Mouse (Mus musculus): ENCODE data around the gene Laptm5.
A peak's percentile ranks its signal among the peaks of the same experiment; 100 is the strongest.

Gene Laptm5

DNA sequence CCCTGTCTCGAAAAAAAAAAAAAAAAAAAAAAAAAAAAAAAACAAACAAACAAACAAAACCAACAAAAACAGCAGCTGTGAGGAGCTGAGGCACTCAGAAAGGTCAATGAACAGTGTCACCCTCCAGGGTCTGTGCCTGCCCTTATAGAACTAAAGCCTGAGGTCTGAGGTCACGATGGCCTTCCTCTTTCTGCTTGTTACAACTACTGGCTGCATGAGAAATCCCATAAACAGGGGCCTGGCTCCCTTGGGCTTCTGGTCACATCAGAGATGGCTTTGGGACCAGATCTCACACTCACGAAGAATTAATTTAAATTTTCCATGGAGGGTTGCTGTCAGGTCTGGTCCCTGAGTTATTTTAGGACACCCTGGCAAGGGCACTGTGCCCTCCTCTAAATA is 13.5 kb upstream of the Laptm5 start:
- no peak for DNase-seq (ENCODE audit: low spot score)

DNA sequence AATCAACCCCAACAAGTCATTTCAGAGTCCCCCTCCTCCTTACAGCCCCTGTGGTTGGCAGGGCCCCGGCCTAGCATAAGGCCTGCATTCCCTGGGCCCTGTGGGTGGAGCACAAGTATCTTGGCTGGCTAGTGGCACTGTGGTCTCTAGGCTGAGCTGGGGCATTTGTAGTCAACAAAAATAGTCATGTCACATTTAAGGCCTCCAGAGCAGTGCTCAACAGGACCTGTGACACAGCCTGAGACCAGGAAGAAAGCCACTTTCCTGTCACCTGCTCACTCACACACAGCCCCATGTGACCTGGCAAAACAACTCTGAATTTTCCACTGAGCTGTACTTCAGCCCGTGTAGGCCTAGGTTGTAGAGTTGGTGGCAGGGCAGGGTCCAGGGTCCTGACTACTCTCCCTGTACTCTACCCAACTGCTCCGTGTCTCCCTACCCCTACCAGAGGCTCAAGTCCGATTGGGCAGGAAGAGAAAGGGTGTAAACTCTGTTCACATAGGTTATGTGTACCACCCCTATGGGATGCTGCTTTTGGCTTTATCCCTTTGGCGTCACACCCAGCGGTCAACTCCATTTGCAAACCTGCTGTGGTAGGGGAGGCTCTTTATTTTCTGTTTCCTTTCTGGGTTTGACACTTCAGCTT is 13.0 kb upstream of the Laptm5 start:
- no peak for DNase-seq (ENCODE audit: low spot score)

DNA sequence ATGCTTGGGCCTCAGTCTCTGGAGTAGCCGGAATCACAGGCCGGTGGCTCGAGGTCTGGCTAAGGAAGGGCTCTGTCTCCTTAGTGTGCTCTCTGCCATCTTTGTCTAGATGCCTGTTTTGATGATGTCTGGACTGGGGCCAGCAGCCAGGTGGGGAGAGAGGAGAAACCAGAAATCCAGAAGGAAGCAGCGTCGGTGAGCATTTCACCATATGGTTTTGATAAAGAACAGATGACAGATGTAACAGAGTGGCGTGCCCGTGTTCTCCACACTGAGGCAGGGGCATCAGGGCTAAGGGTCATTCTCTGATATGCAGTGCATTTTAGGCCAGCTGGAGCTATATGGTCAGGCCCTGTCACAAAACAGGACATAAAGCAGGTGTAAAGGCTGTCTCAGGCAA is 12.2 kb upstream of the Laptm5 start:
- DNase-seq (ENCODE audit: low spot score), result peak; percentile 54

DNA sequence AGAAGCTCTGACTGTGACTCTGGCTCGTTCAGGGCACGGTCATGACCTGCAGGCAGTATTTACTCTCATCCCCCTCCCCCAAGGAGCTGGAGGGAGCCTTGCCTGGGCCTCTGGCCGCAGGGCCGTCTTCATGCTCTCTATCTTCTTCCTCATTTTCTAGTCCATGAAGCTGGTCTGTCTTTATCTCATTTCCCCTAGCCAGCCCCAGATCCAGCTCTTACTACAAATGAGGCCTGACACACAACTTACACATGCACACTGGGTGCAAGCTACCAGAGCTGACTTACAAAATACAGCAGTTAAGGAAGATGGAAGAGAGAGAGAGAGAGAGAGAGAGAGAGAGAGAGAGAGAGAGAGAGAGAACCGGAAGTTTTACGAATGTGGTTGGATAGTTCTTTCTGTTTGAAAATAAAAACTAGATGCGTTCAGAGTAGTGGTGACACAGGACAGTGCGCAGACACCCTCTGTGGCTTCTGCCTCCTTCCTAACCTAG is 10.6 kb upstream of the Laptm5 start:
- DNase-seq (ENCODE audit: low spot score), result peak; percentile 69

DNA sequence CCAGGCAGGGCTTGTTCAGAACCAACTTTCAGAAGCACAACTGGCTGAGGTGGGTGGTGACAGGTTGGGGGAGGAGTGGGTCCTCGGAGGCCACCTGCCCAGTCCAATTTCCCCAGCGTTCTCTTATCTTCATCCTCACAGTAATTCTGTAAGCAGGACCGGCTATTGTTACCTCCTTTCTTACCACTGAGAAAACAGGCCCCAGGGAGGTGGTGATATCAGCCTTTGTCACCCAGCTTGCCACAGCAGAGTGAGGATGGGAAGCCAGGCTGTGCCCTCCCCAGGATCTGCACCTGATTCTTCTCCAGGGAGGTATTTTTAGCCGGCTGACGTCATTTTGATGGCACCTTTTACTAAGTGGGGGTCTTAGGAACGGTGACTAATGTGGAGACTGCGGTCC is 7.9 kb upstream of the Laptm5 start:
- DNase-seq (ENCODE audit: low spot score), result no peak

DNA sequence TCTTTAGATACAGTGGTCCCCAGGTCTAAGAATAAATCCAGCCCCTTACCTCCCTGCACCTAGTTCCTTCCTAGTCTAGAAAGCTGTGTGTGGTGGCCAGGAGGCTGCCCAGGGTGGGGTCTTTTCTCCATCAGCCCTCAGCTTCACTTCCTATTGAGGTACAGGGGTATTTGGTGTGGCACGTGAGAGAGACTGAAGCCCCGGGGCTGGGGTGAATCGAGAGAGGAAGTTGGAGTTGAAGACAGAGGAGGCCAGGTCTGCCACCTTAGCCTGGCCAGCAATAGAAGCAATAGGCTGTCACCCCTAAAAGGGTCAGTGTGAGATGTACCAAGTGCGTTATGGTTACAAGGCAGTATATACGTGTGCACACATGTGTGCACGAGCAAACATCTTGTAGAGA is 7.0 kb upstream of the Laptm5 start:
- DNase-seq (ENCODE audit: low spot score), result no peak

DNA sequence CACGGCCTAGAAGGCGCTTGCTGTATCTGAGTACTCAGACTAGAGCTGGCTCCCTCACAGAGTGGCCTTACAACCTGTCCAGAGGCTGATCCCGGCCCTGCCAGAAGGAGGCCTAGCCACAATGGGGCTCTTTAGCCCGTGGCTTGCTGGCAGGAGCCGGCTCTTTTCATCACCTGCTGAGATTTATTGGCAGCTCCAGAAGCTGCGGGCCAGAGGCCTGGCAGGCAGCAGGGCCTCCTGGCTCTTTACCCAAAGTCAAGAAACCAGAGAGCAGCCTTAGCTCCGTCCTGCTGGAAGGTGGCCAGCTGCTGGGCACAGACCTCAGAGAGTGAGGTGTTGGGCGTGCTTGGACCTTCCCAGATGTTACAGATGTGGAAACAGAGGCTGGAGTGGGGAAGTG is 6.6 kb upstream of the Laptm5 start:
- no peak for DNase-seq (ENCODE audit: low spot score)

DNA sequence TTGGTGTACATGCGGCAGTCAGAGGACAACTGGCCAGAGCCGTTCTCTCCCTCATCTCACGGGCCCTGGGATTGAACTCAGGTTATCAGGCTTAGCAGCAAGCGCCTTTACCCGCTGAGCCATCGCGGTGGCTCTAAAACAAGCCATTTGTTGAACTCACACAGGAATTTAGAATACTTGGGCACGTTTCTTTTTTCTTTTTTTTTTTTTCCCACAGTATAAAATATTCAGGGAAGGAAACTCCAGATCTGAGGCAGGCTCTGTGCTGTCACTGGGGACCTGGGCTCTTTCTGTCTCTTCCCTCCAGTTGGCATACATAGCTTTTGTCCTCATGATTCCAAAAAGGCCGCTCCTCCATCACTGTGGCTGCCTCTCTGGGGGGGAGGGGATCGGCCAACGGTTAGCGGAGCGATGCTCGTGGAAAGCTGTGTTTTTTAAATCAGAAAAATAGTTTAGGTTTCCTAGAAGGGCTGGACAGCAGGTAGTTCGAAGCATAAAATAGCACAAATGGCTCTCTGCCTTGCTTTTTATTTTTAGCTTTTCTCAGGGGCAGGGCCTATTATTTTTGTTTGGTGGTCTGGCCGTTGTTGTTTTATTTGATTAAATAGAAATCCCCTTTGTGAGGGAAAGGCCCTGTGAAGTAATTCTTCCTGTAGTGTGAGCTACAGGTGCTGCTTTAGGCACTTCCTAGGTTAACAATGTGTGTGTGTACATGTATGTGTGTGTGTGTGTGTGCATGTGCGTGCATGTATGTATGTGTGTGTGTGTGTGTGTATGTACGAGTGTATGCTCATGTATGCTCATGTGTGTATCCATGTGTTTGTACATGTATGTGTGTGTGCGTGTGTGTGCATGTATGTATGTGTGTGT is 5.5 kb upstream of the Laptm5 start:
- DNase-seq (ENCODE audit: low spot score), result no peak

DNA sequence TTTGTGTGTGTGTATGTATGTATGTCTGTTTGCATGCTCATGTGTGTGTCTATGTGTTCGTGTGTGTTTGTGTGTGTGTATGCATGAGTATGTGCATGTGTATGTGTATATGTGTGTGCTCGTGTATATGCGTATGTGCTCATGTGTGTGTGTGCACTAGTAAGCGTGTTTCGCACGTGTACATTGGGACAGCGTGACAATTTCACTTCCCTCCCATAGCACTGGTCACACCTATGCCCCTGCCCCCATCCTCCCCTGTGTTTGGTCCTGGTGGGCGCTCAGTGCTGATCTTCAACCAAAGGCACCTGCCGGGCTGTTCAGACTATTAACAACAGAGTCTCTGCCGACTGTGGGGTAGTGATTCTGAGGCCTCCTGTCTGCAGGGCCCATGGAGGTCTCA is 4.8 kb upstream of the Laptm5 start:
- DNase-seq (ENCODE audit: low spot score), result no peak

DNA sequence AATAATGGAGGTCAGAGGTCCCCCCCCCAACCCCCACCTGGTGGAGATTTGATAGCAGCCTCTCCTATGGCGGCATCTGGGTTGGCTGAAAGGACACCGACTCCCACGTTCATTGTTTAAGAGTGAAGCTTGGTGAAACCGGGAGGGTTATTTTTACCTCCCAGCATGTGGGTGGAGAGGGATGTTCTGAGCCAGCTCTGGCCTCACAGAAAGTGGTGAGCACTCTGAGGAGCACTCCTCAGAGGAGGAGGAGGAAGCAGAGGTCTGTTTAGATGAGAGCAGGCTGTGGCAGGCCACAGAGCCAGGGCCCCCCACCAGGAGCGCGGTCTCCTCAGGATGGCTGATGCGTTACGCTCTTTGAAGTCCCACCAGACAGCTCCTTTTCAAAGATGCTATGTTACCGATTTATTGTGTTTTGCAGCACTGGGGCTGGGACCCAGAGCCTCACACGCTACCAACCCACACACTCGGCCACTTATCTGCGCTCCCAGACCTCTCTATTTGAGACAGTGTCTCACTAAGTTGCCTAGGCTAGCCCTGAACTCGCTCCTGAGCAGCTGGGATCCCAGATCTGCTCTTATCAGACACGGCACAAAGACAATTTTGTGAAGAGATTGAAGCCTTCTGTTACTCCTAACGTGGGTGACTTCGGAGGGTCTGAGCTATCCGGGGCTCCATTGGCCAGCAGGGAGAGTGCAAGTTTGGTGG is 3.6 kb upstream of the Laptm5 start:
- no peak for DNase-seq (ENCODE audit: low spot score)

DNA sequence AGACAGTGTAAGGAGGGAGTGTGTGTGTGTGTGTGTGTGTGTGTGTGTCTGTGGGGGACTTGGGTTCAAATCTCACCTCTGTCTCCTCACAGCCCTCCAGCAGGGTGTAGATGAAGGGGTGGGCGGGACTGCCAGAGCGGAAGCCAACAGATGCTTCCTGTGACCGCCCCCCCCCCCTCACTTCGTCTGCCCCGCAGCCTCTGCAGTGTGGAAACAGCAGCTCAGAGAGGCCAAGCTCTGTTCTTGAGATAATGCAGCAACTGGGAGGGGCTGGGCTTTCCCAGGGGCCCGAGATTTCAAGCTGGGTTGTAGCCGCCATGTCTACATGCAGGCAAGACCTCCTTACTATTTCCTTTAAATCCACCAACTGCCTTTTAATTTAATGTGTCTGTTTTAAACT is 2.3 kb upstream of the Laptm5 start:
- no peak for DNase-seq (ENCODE audit: low spot score)

DNA sequence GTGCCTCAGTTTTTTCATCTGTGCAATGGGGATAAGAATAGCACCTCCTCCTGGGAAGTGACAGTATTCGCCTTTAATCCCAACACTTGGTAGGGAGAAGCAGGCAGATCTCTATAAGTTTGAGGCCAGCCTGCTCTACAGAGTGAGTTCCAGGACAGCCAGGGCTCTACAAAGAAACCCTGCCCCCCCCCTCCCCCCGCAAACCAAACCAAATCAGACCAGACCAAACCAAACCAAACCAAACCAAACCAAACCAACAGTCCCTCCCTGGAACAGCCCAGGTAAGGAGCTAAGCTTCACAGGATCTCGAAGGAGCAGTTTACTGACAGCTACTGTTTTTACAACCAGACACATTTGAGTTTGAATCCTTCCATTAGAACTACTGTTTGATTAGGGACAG is 299 bp upstream of the Laptm5 start:
- DNase-seq (ENCODE audit: low spot score), result no peak

DNA sequence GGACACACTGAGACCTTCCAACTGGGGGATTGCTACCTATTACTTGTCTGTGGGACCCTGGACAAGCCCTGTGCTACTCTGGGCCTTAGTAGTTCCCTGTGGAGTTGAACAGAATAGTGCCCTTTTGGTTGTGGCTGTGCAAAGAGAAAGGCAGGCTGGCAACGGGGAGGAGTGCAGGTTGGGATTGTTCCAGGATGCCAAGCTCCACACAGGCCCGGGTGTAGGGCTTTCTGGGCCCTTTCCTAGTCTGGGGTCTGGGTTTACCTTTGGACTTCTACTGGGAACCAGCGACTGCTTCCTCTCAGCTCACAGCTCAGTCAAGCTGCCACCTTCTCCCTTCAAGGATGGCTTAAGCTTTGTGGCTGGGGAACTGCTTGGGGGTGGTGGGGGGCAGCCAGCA is 586 bp downstream of the Laptm5 start:
- no peak for DNase-seq (ENCODE audit: low spot score)

DNA sequence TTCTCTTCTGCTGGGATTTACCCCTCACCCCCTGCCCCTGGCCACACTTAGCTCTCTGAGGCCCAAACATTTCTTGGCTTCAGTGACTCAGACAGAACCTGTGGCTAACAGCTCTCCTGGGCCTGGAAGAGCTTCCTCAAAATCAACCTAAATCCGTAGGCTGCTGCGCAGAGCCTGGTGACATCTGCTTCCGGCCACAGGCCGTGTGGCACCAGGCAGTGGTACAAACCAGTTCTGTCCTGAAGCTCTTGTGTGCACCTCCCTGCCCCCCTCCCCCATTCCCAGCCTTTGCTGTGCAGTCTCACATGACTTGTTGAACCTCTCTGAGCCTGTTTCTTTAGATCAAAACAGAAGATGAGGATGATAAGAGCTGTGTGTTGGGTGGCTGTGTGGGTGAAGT is 1.1 kb downstream of the Laptm5 start:
- DNase-seq (ENCODE audit: low spot score), result no peak

DNA sequence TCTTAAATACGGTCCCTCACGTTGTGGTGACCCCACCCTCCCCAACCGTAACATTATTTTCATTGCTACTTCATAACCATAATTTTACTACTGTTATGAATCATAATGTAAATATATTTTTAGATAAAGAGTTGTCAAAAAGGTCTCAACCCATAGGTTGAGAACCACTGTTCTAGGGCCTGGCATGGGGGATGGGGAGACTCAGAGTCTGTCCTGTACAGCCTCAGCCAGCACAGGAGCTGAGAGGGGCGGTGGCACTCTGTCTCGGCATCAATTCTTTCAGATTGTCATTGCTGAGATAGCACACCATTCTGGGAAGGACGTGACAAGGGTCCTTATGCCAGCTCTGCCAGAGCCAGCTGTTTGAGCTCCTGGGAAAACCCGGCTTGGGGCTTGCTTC is 1.6 kb downstream of the Laptm5 start:
- DNase-seq (ENCODE audit: low spot score), result no peak

DNA sequence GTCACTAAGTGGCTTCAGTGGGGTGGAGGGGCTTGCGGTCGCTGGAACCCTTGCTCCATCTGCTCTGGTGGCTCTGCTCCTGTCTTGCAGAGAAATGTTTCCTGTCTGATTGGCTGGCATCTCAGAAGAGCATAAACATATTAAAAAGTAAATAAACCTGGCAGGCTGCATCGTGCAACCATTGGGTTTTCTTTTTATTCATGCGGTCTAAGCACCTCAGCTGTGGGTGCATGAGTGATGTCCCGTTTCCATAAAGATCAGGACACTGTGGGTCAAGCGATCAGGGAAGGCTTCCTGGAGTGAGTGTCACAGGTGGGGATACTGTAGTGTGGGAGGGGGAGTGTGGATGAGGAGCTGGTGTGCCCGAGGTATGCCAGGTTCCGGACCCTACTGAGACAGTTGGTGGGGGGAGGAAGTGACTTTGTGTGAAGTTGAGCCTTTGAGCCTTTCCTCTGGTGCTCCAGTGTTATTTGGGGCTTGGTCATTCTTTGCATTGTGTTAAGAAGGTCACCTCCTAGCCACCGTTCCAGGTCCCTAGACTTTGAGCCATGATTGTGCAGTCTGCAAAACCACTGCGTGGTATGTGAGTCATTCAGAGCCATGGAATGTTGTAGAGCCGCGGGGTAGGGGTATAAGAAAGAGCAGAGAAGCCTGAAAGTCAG is 2.2 kb downstream of the Laptm5 start:
- no peak for DNase-seq (ENCODE audit: low spot score)

DNA sequence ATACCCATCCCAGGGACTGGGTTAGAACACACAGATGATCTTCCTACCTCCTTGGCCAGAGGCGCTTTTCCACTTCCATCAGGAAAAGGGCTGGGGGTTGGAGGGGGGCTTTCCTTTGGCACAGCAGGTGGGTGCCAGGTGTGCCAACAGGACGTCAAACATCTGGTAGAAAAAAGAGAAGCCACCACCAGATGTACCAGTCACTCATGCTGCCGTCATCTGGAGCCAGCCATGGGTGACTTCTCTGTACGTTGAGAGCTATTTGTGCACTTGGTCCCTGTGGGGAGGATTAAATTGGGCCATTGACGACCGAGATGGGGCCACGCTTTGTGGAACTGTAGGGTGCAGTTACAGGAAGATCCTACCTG is 2.7 kb downstream of the Laptm5 start:
- DNase-seq (ENCODE audit: low spot score), result no peak

DNA sequence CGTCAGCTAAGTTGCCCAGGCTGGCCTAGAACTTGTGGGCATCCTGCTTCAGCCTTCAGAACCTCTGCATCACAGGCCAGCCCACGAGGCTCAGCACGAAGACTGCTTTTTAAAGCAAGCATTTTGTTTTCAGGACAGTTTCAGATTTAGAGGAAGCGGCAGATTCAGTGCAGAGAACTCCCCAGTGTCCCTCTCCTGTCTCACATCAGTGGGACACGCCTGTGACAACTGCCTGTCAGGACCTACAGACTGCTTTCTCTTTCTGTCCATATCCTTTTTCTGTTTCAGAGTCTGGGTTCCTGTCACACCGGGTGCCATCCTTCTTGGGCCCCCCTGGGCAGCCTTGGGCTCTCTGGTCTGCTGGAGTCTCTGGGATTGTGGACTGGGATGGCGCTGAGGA is 3.7 kb downstream of the Laptm5 start:
- no peak for DNase-seq (ENCODE audit: low spot score)

DNA sequence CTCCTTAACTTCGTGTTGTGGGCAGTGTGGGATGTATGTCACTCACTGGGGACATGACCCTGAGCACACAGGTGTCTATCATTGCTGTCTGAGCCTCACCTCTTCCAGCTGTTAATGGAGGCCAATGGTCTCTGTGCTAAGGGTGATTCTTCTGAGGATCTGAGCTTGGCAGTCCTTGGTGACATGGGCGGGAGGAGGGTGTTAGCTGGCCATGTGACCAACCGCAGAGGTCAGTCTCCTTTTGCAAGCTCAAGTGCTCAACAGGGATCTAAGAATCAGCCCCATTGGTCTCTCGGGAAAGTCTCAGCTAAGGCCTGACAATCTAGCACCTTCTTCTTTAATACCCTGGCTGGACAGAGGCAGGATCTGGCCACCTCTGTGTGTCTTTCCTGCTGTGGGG is 4.6 kb downstream of the Laptm5 start:
- no peak for DNase-seq (ENCODE audit: low spot score)

DNA sequence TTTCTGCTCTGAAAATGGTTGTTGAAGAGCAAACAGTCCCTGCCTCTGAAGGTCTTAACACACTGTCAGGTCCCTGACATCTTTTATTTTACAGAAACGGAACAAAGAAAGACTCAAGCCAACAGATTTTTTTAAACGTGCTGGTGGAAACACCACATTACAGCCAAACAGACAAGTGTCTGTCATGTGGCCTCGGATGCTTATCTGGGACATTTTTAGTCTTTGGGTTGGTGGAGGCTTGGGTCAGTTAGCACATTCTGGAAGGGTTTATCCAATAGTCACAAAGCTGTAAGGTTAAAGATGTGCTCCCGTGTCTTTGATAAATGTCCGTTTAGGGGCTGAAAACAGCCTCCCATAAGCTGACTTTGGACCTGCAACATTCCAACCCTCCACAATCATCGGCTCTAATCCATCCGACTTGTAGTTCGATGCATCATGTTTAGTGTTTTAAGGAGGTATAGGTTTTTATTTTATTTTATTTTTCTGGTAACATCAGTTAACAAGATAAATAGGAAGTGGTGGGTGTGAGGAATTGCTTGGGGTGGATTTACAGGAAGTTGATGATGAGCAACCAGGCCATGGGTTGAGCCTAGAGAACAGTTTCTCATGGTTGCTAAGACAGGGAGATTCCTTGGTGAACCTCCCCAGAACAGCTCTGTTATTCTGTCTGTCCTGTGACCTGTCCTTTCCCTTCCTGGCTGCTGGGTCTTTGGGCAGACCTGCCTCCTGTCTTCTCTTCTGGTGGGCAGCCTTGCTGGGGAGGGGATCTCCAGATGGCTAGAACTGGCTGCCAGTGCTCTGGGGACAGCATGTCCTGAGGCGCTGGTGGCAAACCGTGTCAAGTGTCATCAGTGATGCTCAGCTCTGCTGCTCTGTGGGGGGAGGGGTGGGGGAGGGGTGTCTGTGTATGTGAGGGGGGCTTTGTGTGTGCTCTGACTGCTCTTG is 6.2 kb downstream of the Laptm5 start:
- DNase-seq (ENCODE audit: low spot score), result no peak

DNA sequence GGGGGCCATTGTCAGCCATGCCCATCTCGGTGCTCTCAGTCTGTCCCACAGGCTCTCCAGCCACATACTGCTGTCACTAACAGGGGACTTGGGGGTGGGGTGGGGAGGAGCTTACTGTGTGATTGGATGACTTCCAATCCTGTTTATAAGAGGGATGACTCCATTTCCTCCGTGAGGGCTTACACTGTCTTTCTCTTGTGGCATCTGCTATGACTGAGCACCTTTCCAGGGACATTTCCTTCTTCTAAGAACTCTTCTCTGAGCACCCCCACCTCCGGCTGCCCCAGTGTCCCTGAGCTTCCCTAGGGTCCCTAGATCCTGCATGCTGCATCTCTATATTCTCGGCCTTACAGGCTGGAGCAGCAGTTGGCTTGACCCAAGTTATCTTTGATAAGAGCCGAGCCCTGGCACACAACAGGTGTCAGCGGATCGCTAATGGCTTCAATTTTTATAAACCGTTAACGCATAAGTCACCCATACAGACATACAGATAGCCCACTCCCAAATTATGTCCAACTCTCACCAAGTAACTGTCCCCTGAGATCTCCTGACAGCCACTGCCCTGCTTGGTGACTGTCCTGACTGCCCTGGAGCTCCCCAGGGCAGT is 6.9 kb downstream of the Laptm5 start:
- no peak for DNase-seq (ENCODE audit: low spot score)
